Mouse (Mus musculus) induced T-regulatory cell, adult 2 months (primary cell): Measurements from ENCODE around the gene Vmn2r59.
"Not testable (repeated sequence)": the region's sequence is repeated elsewhere in the genome, so short reads cannot be mapped to it uniquely, and the experiment has no call there.

Experiments
- DNase-seq: peaks from one replicate; pipeline ENCODE4 v3.0.0-alpha.2; 2012; ENCODE audit warnings: low read depth

Gene Vmn2r59

GRCm38 (mm10) chr7:42058923-42059322 lies at the start of gene Vmn2r59:
Gene Vmn2r59, minus strand, starts transcription at chr7:42059023.
- no peak for DNase-seq

GRCm38 (mm10) chr7:42107470-42107869 lies 48.6 kb upstream of the Vmn2r59 start, which contains the start of gene Vmn2r60:
Gene Vmn2r60, plus strand, starts transcription at chr7:42107770.
- no peak for DNase-seq

- not testable (repeated sequence) for DNase-seq
Observed at GRCm38 (mm10) chr7:42107061-42107460, 48.2 kb upstream of the Vmn2r59 start.
